Mouse (Mus musculus) heart, embryonic 14.5 days (tissue): Measurements from ENCODE around the gene Toe1. TPM values are rescaled to one million over a fixed set of nuclear protein-coding genes. Genes with fewer than 3 reads are reported as not detected.
A peak's percentile ranks its signal among the peaks of the same experiment; 100 is the strongest.
"Not testable (repeated sequence)": the region's sequence is repeated elsewhere in the genome, so short reads cannot be mapped to it uniquely, and the experiment has no call there.

Experiments
- ATAC-seq: fragments of 200-750 bp; cut with Nextera tagmentation; 2 replicates; pipeline ENCODE4 v1.8.0; 2017; ENCODE audit warnings: low read depth, moderate TSS enrichment; ENCODE audit not compliant: insufficient number of reproducible peaks, insufficient read depth, low FRiP score
- H3K27ac ChIP-seq, 2 experiments: fragments of 200-500 bp in 1 of 2; fragments of 300-500 bp in 1 of 2; sonication (generic) in 1 of 2; replicated peaks in 1 of 2; 2 replicates each; pipeline ENCODE4 v1.5.1; 2012 to 2014; ENCODE audit warnings: low read depth in 2 of 2, low read length in 2 of 2, control low read depth in 1 of 2, mild to moderate bottlenecking in 1 of 2, mixed read lengths in 1 of 2; ENCODE audit not compliant: control insufficient read depth in 1 of 2, insufficient read depth in 1 of 2
- H3K27me3 ChIP-seq: fragments of 300-500 bp; sonication (generic); 2 replicates; pipeline ENCODE4 v1.6.1; 2014; ENCODE audit warnings: mild to moderate bottlenecking, low read length, control low read depth; ENCODE audit not compliant: control insufficient read depth, insufficient read depth
- H3K36me3 ChIP-seq: fragments of 300-500 bp; sonication (generic); 2 replicates; pipeline ENCODE4 v1.6.1; 2014; ENCODE audit warnings: mild to moderate bottlenecking, control low read depth, low read length, mixed read lengths; ENCODE audit not compliant: control insufficient read depth, insufficient read depth
- H3K4me1 ChIP-seq, 2 experiments: fragments of 200-500 bp in 1 of 2; fragments of 300-500 bp in 1 of 2; sonication (generic) in 1 of 2; 2 replicates each; pipeline ENCODE4 v1.6.1; 2012 to 2014; ENCODE audit warnings: low read length in 2 of 2, control low read depth in 1 of 2, mixed read lengths in 1 of 2; ENCODE audit not compliant: control insufficient read depth in 2 of 2, insufficient read depth in 2 of 2
- H3K4me2 ChIP-seq: fragments of 300-500 bp; sonication (generic); 2 replicates; pipeline ENCODE4 v1.6.1; 2014; ENCODE audit warnings: mild to moderate bottlenecking, low read length
- H3K4me3 ChIP-seq, 2 experiments: fragments of 200-500 bp in 1 of 2; fragments of 300-500 bp in 1 of 2; sonication (generic) in 1 of 2; 2 replicates each; pipeline ENCODE4 v1.5.1; 2012 to 2014; ENCODE audit warnings: low read length in 2 of 2, mild to moderate bottlenecking in 2 of 2, control low read depth in 1 of 2, low read depth in 1 of 2, moderate library complexity in 1 of 2; ENCODE audit not compliant: control insufficient read depth in 1 of 2, insufficient read depth in 1 of 2
- H3K9ac ChIP-seq: fragments of 300-500 bp; sonication (generic); 2 replicates; pipeline ENCODE4 v1.6.1; 2014; ENCODE audit warnings: mild to moderate bottlenecking, low read length
- H3K9me3 ChIP-seq: fragments of 300-500 bp; sonication (generic); 2 replicates; pipeline ENCODE4 v1.6.1; 2016; ENCODE audit warnings: low read length, control low read depth; ENCODE audit not compliant: control insufficient read depth
- WGBS: fragments of 180-500 bp; shearing (Covaris S2); extraction: QIAGEN DNeasy Blood & Tissue Kit; methylation state at CpG from one replicate; pipeline ENCODE4 v1.1.7; 2014; 5-methylcytosine and 5-hydroxymethylcytosine counted together
- polyA plus RNA-seq: library from polyadenylated mRNA; unstranded; fragments of >200 nt; fragmentation: Nextera tagmentation; extraction: Ambion mirVana; gene quantifications from 2 replicates; pipeline ENCODE4 v1.2.1, GENCODE M21; 2014

Toe1 gene
- 18.3 and 18.7 TPM in 2 replicates for polyA plus RNA-seq

GRCm38 (mm10) chr4:116807197-116808129 is at the start of gene Toe1, which contains the start of gene Mutyh:
Gene Toe1, minus strand, starts transcription at chr4:116807640.
Gene Mutyh, plus strand, starts transcription at chr4:116807723.
- H3K36me3 ChIP-seq: peaks cover 33% of the 10 kb centered on the region
- H3K27me3 ChIP-seq: no peaks in the 10 kb centered on the region
- H3K4me2 ChIP-seq: peak within 1 kb of the TSS; percentile 81
- H3K9ac ChIP-seq: peak within 1 kb of the TSS; percentile 86
- H3K4me1 ChIP-seq: peaks cover 3 to 8% of the 10 kb centered on the region in 2 experiments
- H3K9me3 ChIP-seq: no peaks in the 10 kb centered on the region
- peak; percentile 98 for ATAC-seq
- WGBS: under 1% methylated on average over 58 of the region's 58 CpGs
- peak within 1 kb of the TSS; percentile 76 to 91 for H3K27ac ChIP-seq
- H3K4me3 ChIP-seq: peak within 1 kb of the TSS; percentile 60 to 87

GRCm38 (mm10) chr4:116857203-116857602 is 49.8 kb upstream of the Toe1 start:
- no peak for ATAC-seq
- Histone ChIP-seq H3K4me3 (no peak overlapping the region), H3K36me3 (no peaks in the 10 kb centered on the region), H3K4me1 (no peaks in the 10 kb centered on the region), H3K27me3 (no peaks in the 10 kb centered on the region), H3K9me3 (no peaks in the 10 kb centered on the region), H3K4me2 (no peak overlapping the region), H3K9ac (no peak overlapping the region), H3K27ac (no peak overlapping the region)
- 91% methylated on average over 10 of the region's 10 CpGs for WGBS

GRCm38 (mm10) chr4:116854286-116854685 is 46.8 kb upstream of the Toe1 start:
- H3K36me3 ChIP-seq: no peaks in the 10 kb centered on the region
- 20% methylated on average over 2 of the region's 2 CpGs for WGBS
- H3K4me1 ChIP-seq: no peaks in the 10 kb centered on the region
- H3K27me3 ChIP-seq: no peaks in the 10 kb centered on the region
- no peak for ATAC-seq
- H3K4me3 ChIP-seq: no peak overlapping the region
- H3K27ac ChIP-seq: no peak overlapping the region
- H3K9ac ChIP-seq: no peak overlapping the region
- no peak overlapping the region for H3K4me2 ChIP-seq
- no peaks in the 10 kb centered on the region for H3K9me3 ChIP-seq

DNA sequence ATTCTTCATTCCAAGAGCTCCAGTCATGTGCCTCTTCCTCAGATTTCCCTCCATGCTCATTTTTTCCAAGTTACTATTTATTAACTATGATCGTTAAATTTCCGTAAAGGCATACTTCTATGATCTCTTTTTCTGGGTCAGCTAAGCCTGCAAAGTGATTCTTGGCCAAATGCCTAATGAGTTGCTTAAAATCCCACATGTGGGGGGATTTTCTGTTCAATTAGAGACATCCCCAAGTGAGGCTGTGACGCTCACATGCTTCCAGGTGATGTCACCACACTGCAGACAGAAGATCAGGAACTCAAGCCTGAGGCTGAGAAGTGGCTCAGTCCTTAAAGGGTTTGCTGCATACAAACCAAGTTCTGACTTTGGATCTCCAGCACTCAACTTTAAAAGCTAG is 42.5 kb upstream of the Toe1 start:
- Histone ChIP-seq H3K4me1 (no peaks in the 10 kb centered on the region), H3K27me3 (no peaks in the 10 kb centered on the region), H3K4me2 (no peak overlapping the region), H3K9me3 (no peaks in the 10 kb centered on the region), H3K36me3 (no peaks in the 10 kb centered on the region), H3K9ac (no peak overlapping the region), H3K27ac (no peak overlapping the region), H3K4me3 (no peak overlapping the region)
- 73% methylated on average over 3 of the region's 3 CpGs for WGBS
- no peak for ATAC-seq

DNA sequence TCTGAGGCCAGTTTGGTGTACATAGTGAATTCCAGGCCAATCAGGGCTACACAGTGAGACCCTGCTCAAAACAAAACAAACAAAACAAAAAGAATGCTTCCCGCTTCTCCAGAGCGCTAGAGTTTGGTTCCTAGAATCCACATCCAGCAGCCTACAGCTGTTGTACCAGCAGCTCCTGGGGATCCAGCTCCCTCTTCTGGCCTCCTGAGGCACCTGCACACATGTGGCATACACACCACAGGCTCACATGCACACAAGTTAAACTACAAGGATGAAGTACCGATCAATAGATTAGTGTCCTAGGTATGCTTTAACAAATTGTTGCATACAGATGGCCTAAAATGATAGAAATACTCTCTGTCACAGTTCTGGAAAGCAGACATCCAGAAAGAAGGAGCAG is 36.9 kb upstream of the Toe1 start:
- Histone ChIP-seq H3K4me1 (no peaks in the 10 kb centered on the region), H3K27me3 (peaks cover 7% of the 10 kb centered on the region), H3K9me3 (no peaks in the 10 kb centered on the region), H3K9ac (no peak overlapping the region), H3K4me2 (no peak overlapping the region), H3K27ac (no peak overlapping the region), H3K4me3 (no peak overlapping the region), H3K36me3 (no peaks in the 10 kb centered on the region)
- ATAC-seq: no peak
- WGBS: 90% methylated on average over 3 of the region's 3 CpGs

GRCm38 (mm10) chr4:116840841-116841240 is 33.4 kb upstream of the Toe1 start:
- H3K9ac ChIP-seq: no peak overlapping the region
- peaks cover 10% of the 10 kb centered on the region for H3K27me3 ChIP-seq
- H3K9me3 ChIP-seq: no peaks in the 10 kb centered on the region
- no peak overlapping the region for H3K4me2 ChIP-seq
- H3K4me3 ChIP-seq: no peak overlapping the region
- 80% methylated on average over 6 of the region's 6 CpGs for WGBS
- no peak overlapping the region for H3K27ac ChIP-seq
- no peak for ATAC-seq
- no peaks in the 10 kb centered on the region for H3K4me1 ChIP-seq
- no peaks in the 10 kb centered on the region for H3K36me3 ChIP-seq

- ATAC-seq, H3K27ac ChIP-seq, H3K36me3 ChIP-seq, H3K4me1 ChIP-seq, H3K9ac ChIP-seq, H3K9me3 ChIP-seq: not testable (repeated sequence)
- Histone ChIP-seq H3K4me3 (peak overlapping the region; percentile 24 to 31), H3K27me3 (peaks cover 10% of the 10 kb centered on the region), H3K4me2 (peak overlapping the region; percentile 53)
- 10% methylated on average over 20 of the region's 29 CpGs for WGBS
Observed at GRCm38 (mm10) chr4:116840096-116840495, 32.7 kb upstream of the Toe1 start.
